Mouse (Mus musculus): ENCODE results near the gene Rabl2.

- no peak for TF ChIP-seq CTCF (IDR thresholded peaks at IDR 0.05; ENCODE audit: low read depth, low read length)
- no peak for TF ChIP-seq POLR2A (IDR thresholded peaks at IDR 0.05; ENCODE audit: borderline replicate concordance, low read depth, low read length)
Measured at GRCm38 (mm10) chr15:89568114-89568513, 23.6 kb downstream of the Rabl2 start, which contains the start of gene Acr.

Data from bone marrow macrophage, adult 2 months (primary cell).